Mouse (Mus musculus): ENCODE data around the gene Cerk.
"Not testable (repeated sequence)": the region's sequence is repeated elsewhere in the genome, so short reads cannot be mapped to it uniquely, and the experiment has no call there.

Gene Cerk

GRCm38 (mm10) chr15:86181941-86182439 lies 4.0 kb downstream of the Cerk start:
- DNase-seq (ENCODE audit: low spot score), result no peak

DNA sequence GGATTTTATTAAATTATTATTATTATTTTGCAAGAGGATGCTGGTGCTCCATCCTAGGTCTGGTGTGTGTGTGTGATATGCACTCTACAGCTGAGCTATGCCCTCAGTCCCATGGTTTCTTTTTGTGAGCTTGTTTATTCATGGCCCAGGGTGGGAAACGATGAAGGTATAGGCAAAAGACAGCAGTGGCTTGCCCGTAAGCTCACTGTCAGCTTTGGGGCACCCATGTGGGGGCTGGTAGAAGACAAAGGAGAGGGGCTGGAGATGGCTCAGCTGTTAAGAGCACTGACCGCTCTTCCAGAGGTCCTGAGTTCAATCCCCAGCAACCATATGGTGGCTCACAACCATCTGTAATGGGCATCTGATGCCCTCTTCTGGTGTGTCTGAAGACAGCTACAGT lies 4.6 kb downstream of the Cerk start:
- not testable (repeated sequence) for DNase-seq (ENCODE audit: low spot score)

DNA sequence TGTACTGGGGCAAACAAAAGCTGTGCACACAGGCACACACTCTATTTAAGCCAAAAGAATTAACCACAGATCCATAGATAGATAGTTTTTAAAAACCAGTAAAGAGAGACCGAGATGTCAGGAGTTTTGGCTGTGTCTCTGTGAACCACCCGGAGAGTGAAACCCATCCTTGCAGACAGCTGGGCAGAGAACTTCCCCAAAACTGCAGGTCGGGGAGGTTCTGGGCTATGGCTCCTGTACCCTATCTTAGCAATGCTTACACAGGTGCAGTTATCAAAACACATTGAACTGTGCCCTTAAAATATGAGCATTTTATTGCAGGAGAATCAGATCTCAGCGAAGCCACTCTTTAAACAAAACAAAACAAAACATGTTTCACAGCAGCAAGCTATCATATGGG lies 5.5 kb downstream of the Cerk start:
- DNase-seq (ENCODE audit: low spot score), result no peak

- no peak for DNase-seq (ENCODE audit: low spot score)
Measured at GRCm38 (mm10) chr15:86178594-86178993, 7.3 kb downstream of the Cerk start.

DNA sequence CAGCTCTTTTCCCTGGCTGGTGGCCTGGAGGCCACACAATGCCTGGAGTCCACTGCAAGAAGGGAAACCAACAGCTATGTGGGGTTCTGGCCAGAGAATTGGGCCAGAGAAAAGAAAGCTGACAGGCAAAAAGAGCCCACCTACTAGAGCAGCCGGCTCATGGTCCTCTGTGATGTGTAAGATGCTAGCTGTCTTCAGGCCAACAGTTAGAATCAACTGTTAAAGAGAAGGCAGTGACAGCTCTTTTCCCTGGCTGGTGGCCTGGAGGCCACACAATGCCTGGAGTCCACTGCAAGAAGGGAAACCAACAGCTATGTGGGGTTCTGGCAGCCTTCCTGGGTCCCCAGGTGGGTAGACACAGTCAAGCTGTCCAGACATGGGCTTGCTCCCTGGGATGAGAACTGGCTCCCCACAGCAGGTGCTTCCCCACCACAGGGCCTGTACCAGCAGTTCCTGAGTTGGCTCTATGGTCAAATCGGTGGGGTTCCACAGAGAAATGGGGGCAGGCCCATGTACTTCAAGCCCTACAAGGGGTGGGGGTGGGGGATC lies 8.2 kb downstream of the Cerk start:
- DNase-seq (ENCODE audit: low spot score), result not testable (repeated sequence)

DNA sequence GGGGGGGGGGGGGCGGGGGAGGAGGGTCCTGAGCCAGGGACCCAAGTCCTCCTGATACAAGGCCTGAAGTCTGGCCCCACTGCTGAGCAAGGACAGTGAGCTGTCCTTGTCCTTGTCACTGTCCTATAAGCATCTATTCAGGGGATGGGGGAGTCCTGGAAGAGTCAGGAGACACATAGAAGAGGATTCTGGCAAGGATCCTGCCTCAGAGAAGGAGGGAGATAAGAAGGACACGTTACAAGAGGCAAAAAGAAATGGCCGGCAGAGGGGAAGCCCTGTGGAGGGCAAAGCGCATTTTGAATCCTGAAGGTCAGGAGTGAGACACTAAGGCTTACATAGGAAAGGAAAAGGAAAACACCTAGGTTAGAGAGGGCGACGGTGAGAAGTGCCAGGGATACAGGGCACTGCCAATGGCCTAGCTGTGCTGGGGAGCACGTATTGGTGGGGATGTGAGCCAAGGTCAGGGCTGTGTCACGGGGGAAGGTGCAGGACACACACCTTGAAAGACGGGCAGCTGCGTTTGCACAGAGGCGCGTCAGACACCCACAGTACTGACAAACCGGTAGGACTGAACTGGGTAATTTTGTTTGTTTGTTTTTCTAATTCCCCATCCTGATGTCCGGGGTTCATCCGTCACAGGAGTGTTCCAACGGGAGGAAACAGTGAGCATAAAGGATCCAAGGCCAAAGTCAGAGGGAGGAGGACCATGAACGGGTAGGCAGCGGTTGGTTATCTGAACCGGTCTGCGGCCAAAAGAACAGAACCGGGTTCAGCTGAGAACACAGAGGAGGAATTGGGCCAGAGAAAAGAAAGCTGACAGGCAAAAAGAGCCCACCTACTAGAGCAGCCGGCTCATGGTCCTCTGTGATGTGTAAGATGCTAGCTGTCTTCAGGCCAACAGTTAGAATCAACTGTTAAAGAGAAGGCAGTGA lies 8.9 kb downstream of the Cerk start:
- no peak for DNase-seq (ENCODE audit: low spot score)

DNA sequence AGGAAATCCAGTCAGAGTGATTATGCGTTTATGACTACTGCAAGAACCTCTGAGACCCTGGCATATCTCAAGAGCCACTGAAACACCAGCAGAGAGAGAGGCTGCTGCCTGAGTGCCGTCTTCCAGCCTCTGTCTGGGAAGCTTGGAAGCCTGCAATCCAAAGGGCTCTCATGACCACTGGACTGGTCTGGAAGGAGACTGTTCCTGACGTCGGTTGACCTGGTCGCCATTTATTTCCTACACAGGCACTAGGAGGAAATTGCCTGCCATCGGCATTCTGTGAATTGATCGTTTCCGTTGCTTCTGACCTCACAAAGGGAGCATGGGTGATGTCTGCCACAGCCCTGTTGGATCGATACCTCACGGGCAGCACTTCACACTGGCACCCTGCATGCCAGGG lies 9.8 kb downstream of the Cerk start:
- no peak for DNase-seq (ENCODE audit: low spot score)

DNA sequence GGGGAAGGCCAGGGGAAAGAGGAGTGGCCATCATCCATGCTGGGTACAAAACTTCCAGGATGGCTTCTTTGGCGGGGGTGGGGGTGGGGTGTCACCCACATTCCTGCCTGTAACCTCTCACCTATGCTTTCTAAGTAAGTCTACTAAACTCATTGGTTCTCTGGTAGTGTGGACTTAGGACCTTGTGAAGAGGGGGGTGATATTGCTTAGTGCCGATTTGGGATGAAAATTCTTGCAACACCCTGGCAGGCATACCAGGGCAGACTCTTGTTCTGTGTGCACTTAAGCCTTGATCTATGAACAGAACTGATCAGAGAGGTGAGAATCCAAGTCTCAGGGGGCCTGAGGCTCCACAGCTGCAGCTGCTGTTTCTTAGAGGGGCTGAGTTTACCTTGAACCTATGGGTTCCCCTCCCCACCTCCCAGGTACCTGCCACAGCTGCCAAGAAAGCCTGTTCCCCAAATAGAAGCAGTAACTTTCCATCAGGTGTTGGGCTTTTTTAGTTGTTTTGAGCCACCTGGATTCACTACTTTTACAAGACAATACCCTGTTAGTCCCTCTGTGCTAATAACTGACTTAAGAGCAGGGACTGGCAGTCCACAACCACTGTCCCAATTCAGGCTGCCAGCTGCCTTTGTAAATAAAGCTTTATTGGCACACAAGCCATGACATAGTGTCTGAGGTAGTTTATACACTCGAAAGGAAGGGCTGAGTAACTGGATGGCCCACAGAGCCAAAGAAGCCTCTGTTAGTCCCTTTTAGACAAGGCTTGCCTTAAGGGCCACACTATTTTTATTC lies 10.5 kb downstream of the Cerk start:
- DNase-seq (ENCODE audit: low spot score), result no peak

- no peak for DNase-seq (ENCODE audit: low spot score)
Measured at GRCm38 (mm10) chr15:86173136-86173985, 12.6 kb downstream of the Cerk start.

GRCm38 (mm10) chr15:86172526-86172925 lies 13.4 kb downstream of the Cerk start:
- no peak for DNase-seq (ENCODE audit: low spot score)

GRCm38 (mm10) chr15:86172124-86172523 lies 13.8 kb downstream of the Cerk start:
- no peak for DNase-seq (ENCODE audit: low spot score)

- DNase-seq (ENCODE audit: low spot score), result no peak
Measured at GRCm38 (mm10) chr15:86171316-86171715, 14.6 kb downstream of the Cerk start.

- no peak for DNase-seq (ENCODE audit: low spot score)
Measured at GRCm38 (mm10) chr15:86169817-86170110, 16.2 kb downstream of the Cerk start.

GRCm38 (mm10) chr15:86168941-86169816 lies 16.8 kb downstream of the Cerk start:
- DNase-seq (ENCODE audit: low spot score), result no peak

- DNase-seq (ENCODE audit: low spot score), result peak; percentile 35
Measured at GRCm38 (mm10) chr15:86168505-86168867, 17.5 kb downstream of the Cerk start.

GRCm38 (mm10) chr15:86167787-86168504 lies 18.0 kb downstream of the Cerk start:
- no peak for DNase-seq (ENCODE audit: low spot score)

DNA sequence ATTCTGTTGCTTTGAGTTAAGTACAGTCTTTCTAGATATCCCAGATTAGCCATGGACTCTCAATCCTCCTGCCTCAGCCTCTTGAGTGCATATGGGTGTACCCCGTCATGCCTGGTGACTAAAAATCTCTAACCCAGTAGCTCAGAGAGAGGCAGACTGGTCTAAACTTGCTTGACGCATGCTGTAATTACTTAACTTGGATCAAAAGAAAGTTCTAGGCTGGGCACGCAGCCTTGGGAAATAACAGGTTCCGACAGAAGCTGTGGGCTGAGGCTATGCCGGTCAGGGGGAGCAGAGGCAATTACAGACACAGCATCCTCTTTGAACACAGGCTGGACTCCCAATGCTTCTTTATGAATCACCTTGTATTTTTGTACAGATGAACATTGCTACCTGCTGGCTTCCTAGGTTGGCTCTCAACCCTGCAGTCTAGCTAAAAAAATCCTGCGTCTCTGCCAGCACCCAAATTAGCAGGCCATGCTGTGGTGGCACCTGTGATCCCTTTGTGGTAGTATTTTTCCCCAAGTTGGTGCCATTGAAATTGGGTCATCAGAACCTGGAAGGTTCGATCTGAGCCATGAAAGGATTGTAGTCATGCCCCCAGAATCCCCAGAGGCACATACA lies 18.8 kb downstream of the Cerk start:
- DNase-seq (ENCODE audit: low spot score), result no peak

- no peak for DNase-seq (ENCODE audit: low spot score)
Measured at GRCm38 (mm10) chr15:86165811-86166590, 19.9 kb downstream of the Cerk start.

Data from retina, embryonic 14.5 days (tissue).